Mouse (Mus musculus): Measurements from ENCODE around the gene Mok.
"Not testable (repeated sequence)": the region's sequence is repeated elsewhere in the genome, so short reads cannot be mapped to it uniquely, and the experiment has no call there.

Gene Mok

GRCm38 (mm10) chr12:110840348-110841198 is at the start of gene Mok:
Gene Mok, minus strand, starts transcription at chr12:110840939.
- DNase-seq (ENCODE audit: low spot score): peak; percentile 96

GRCm38 (mm10) chr12:110889036-110890020 is 48.6 kb upstream of the Mok start, which contains the start of the genes Cinp and Tecpr2:
Gene Cinp, minus strand, starts transcription at chr12:110889145.
Gene Tecpr2, plus strand, starts transcription at chr12:110889264.
- DNase-seq (ENCODE audit: low spot score): peak; percentile 99

GRCm38 (mm10) chr12:110888606-110889005 is 47.9 kb upstream of the Mok start:
- DNase-seq (ENCODE audit: low spot score): no peak

GRCm38 (mm10) chr12:110888106-110888505 is 47.4 kb upstream of the Mok start:
- DNase-seq (ENCODE audit: low spot score): no peak

DNA sequence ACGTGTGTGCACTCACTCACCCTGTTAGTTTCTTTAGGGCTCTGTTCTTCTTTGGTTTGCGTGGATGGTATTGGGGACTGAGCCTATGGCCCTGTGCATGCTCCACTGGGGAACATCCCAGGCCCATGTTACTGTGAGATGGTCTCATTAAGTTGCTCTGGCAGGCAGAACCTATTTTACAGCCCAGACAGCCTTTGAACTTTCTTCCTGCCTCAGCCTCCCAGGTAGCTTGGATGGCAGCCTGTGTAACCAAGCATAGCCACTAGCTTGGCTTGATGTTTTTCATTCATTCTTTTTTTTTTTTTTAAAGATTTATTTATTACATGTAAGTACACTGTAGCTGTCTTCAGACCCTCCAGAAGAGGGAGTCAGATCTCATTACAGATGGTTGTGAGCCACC is 44.5 kb upstream of the Mok start:
- DNase-seq (ENCODE audit: low spot score): no peak

GRCm38 (mm10) chr12:110882291-110882690 is 41.6 kb upstream of the Mok start:
- DNase-seq (ENCODE audit: low spot score): no peak

- DNase-seq (ENCODE audit: low spot score): no peak
These were observed 34.6 kb upstream of the Mok start for GRCm38 (mm10) chr12:110875351-110875750.

DNA sequence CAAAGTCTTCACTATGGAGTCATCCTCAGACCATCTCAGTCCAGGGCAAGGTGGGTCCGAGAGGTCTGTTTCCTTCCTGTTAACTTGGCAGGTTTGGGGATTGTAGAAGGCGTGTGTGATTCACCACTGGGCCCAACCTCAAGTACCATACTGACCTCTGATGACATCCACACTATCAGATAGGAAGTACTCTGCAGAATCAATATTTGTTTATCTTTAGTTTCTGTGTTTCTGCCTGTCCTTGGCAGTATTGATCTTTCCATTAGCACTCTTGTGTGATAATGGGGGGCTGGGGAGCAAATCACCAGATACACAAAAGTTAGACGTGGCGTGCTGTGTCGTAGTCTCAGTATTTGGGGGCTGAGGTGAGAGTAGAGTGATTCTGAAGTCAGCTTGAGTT is 30.5 kb upstream of the Mok start:
- no peak for DNase-seq (ENCODE audit: low spot score)

DNA sequence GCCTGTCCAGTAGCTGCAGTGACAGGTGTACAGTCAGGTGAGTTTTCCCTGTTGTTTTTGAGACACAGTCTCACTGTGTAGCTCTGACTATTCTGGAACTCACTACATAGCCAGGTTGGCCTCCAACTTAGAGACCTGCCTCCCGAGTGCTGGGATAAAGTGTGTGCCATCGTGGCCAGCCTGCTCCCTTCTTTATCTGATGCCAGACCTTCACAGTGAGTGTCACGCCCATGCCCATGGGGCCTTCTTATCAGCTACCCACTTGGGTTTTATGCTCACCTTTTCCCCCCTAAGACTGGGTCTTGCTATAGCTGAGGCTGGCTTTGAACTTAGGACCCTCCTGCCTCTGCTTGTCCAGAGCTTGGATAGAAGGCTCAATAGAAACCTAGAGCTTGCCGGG is 29.4 kb upstream of the Mok start:
- no peak for DNase-seq (ENCODE audit: low spot score)

DNA sequence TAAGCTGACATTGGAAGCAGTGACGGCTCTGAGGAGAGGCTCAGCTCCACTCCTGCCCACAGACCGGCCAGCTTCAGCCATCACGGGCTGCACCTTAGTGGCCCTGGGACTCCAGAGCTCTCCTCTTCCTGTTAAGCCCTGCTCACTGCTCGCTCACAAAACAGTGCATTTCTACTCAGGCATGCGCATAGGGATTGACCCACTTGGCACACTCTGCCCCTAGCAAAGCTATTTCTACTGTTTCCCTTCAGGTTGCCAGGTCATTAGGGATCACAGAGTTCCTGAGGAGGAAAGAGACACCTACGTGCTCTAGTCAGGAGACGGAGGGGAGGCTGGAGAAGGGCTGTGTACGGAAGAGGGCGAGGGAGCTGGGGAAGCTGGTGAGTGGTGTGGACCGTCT is 25.2 kb upstream of the Mok start:
- DNase-seq (ENCODE audit: low spot score): no peak

DNA sequence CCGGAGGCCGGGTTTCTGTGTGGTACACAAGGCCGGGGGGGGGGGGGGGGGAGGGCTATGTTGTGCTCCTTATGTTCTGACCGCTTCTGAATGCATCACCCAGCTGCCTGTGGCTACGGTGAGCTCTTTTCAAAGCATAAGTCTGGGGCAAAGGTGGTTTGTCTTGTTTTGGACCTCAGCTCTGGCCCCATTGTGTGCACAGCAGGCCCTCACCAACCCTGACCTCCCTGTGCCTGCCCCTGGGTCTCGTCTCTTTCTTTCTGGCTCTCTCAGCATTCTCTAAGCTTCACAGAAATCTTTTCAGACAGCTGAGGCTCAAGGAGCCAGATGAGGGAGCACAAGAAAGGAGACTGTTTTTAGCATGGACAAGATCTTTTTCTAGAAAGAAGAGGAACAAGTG is 24.8 kb upstream of the Mok start:
- DNase-seq (ENCODE audit: low spot score): no peak

GRCm38 (mm10) chr12:110864008-110864407 is 23.3 kb upstream of the Mok start:
- DNase-seq (ENCODE audit: low spot score): no peak

- DNase-seq (ENCODE audit: low spot score): no peak
These were observed 20.5 kb upstream of the Mok start for GRCm38 (mm10) chr12:110861256-110861655.

DNA sequence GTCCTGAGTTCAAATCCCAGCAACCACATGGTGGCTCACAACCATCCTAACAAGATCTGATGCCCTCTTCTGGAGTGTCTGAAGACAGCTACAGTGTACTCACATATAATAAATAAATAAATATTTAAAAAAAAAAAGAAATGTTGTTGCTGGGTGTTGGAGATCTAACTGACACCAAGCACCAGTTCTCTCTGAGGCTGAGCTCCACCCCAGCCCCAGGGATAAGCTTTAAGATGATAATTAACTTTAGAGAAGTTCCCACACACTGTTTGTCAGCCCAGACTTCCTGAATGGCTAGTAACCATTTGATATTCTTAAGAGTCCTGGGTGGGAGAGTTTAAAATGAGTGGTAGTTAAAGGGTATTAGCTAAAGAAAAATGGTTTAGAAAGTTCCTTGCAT is 19.6 kb upstream of the Mok start:
- DNase-seq (ENCODE audit: low spot score): no peak

- DNase-seq (ENCODE audit: low spot score): not testable (repeated sequence)
These were observed 17.9 kb upstream of the Mok start for GRCm38 (mm10) chr12:110858681-110859080.

- peak; percentile 44 for DNase-seq (ENCODE audit: low spot score)
These were observed 16.5 kb upstream of the Mok start for GRCm38 (mm10) chr12:110857196-110857595.

- no peak for DNase-seq (ENCODE audit: low spot score)
These were observed 14.3 kb upstream of the Mok start for GRCm38 (mm10) chr12:110854786-110855737.

DNA sequence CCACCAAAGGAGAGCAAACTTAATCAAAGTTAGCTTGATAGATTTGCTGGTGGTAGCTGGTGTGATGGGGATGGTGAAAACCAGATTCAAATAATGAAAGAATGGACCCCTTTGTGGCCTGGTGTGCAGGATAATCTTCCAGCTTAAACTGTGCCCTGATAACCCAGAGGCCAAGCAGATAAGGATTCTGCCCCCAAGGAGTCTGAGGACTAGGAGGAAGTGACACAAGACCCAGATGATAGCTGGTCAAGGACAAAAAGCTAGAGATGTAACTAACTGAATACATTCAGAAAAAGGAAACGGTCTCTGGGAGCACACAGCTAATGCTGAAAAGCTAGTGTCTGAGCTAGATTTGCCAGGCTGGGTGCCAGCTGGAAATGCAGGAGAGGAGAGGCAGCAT is 11.2 kb upstream of the Mok start:
- peak; percentile 57 for DNase-seq (ENCODE audit: low spot score)

DNA sequence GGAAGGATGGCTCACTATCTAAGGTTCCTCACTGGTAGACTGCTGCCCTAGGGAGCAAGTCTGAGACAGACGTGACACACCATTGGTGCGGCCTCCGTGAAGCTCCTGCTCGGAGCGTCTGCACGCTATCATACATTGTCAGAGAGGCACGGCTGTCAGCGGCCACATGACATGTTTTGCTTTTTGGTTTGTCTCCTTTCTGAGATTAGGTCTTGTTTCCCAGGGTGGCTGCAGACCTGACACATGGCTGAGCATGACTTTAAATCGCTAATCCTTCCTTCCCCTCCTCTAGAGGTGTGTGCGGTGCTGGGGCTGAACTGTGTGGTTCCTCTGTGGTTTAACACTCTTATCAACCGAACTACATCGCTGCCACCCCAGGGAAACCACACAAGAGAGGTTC is 10.7 kb upstream of the Mok start:
- DNase-seq (ENCODE audit: low spot score): no peak

- DNase-seq (ENCODE audit: low spot score): no peak
These were observed 10.2 kb upstream of the Mok start for GRCm38 (mm10) chr12:110850929-110851256.

DNA sequence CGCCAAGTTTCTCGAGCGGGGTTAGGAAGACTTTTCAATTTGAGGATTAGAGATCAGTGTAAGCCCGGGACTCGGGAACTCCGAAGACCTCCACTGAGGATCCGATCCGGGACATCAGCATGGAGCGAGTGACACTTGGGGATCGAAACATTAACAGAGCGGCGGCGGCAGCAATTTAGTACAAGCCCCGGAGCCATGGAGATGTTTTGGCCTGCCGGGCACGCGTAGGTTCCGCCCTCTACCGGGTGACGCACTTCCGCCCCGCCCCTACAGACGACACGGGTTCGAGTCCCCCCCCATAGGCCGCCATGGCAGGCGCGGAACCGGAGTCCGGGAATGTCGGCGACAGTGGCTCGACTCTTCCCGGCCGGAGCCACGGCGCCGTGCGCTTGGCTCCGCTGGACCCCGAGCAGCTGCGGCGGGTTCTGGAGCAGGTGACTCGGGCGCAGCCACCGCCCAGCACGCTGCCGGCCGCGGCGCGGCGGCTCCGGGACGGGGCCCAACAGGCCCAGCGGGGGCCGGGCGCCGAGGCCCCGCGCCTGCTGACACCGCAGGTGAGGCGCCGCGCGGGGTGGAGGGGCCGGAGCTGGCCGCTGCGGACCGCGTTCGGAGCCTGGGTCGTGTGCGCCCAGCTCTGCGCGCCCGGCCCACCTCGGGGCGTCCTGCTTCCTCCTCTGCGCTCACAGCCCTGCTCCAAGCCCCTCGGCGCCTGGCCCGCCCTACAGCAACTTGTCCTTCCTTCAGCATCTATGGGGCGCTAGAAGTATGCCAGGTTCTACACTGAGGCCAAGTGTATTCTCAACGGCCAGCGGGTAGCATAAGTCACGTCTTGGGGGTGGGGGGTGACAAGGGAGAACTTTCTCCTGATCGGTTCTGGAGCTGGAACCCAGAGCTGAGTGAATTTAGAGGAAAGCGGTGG is 9.5 kb upstream of the Mok start, which contains the start of gene Zfp839:
Zfp839 (plus strand) TSS at position 244 of the 919 bp plus-strand sequence.
- peak; percentile 88 for DNase-seq (ENCODE audit: low spot score)

Data from testis, postnatal 14 days (tissue).